Mouse (Mus musculus) testis, adult 2 months (tissue): ENCODE measurements around the gene Srbd1.

Experiments
- CTCF ChIP-seq: fragments of 200-500 bp; IDR thresholded peaks from 2 replicates; pipeline ENCODE4 v1.5.1; 2012; ENCODE audit warnings: low read depth, mild to moderate bottlenecking, inconsistent platforms, low read length, moderate library complexity; ENCODE audit not compliant: control insufficient read depth, insufficient read depth, insufficient replicate concordance
- POLR2A ChIP-seq: fragments of 200-500 bp; IDR thresholded peaks from 2 replicates; pipeline ENCODE4 v1.6.1; 2012; ENCODE audit warnings: low read depth, mild to moderate bottlenecking, inconsistent platforms, low read length, moderate library complexity; ENCODE audit not compliant: control insufficient read depth

DNA sequence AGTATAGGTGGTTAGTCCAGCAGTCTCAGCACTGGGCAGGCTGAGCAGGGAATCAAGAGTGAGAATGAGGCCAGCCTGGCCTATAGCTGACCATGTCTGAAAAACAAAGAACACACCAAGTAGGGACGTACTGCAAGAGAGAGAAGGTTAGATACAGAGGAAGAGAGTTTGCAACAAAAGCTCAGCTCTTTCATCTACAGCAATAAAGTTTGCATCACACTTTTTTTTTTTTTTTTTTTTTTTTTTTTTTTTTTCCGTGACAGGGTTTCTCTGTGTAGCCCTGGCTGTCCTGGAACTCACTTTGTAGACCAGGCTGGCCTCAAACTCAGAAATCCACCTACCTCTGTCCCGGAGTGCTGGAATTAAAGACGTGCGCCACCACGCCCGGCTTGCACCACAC lies 79.1 kb downstream of the Srbd1 start:
- TF ChIP-seq CTCF, result no peak
- TF ChIP-seq POLR2A, result no peak
